Mouse (Mus musculus) CH12F3 (cell line): ENCODE results near the gene Sez6l2.

Experiments
- in situ Hi-C: fragments of 300-500 bp; cut with MboI; formaldehyde crosslinking; loops from 2 replicates; pipeline ENCODE4 v1.14.3; 2020; ENCODE audit warnings: low sequenced_read_pairs

Gene Sez6l2

DNA sequence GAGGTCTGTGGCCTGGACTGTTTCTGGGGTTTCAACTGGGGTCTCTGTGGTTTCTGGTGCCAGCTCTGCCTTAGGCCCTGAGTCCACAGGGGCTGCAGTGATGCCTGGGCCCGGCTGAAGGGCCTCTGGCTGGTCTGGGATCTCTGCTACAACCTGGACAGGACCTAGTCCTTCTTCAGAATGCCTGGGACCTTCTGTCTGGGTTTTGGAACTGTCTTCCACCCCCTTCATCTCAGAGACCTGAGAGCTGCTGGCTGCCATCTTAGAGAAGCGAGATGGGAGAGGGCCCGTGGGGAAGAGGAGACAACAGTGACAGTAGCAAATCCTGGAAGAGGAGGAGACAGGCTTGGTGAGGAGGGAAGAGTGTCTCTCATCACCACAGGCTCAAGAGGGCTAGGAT lies 69.7 kb downstream of the Sez6l2 start:
- in situ Hi-C loops = no loop called here
